Mouse (Mus musculus) 3T3-L1 (cell line): ENCODE data around the gene Nuak1.

Source experiments
- DNase-seq: peaks from one replicate; pipeline ENCODE4 v3.0.0-alpha.2; 2015; ENCODE audit warnings: low read depth, low spot score

Nuak1 gene

GRCm38 (mm10) chr10:84382900-84383883 lies 57.2 kb downstream of the Nuak1 start:
- no peak for DNase-seq

- DNase-seq, result no peak
These were observed 59.1 kb downstream of the Nuak1 start for GRCm38 (mm10) chr10:84381276-84381798.

GRCm38 (mm10) chr10:84379366-84379765 lies 61.0 kb downstream of the Nuak1 start:
- DNase-seq, result no peak

GRCm38 (mm10) chr10:84377956-84378355 lies 62.4 kb downstream of the Nuak1 start:
- no peak for DNase-seq

GRCm38 (mm10) chr10:84376346-84376745 lies 64.1 kb downstream of the Nuak1 start:
- no peak for DNase-seq

- DNase-seq, result no peak
These were observed 65.4 kb downstream of the Nuak1 start for GRCm38 (mm10) chr10:84374996-84375395.

GRCm38 (mm10) chr10:84373476-84373875 lies 66.9 kb downstream of the Nuak1 start:
- no peak for DNase-seq

GRCm38 (mm10) chr10:84372161-84373095 lies 68.0 kb downstream of the Nuak1 start:
- no peak for DNase-seq

GRCm38 (mm10) chr10:84371681-84372160 lies 68.7 kb downstream of the Nuak1 start:
- no peak for DNase-seq

GRCm38 (mm10) chr10:84371230-84371629 lies 69.2 kb downstream of the Nuak1 start:
- DNase-seq, result no peak

GRCm38 (mm10) chr10:84369646-84370314 lies 70.6 kb downstream of the Nuak1 start:
- no peak for DNase-seq

- no peak for DNase-seq
These were observed 72.2 kb downstream of the Nuak1 start for GRCm38 (mm10) chr10:84368185-84368584.

- DNase-seq, result peak; percentile 63
These were observed 75.1 kb downstream of the Nuak1 start for GRCm38 (mm10) chr10:84365166-84365865.

GRCm38 (mm10) chr10:84363833-84364232 lies 76.6 kb downstream of the Nuak1 start:
- no peak for DNase-seq

GRCm38 (mm10) chr10:84360953-84361352 lies 79.4 kb downstream of the Nuak1 start:
- DNase-seq, result no peak

GRCm38 (mm10) chr10:84360391-84360790 lies 80.0 kb downstream of the Nuak1 start:
- no peak for DNase-seq

- no peak for DNase-seq
These were observed 81.7 kb downstream of the Nuak1 start for GRCm38 (mm10) chr10:84358738-84359120.

GRCm38 (mm10) chr10:84357997-84358737 lies 82.2 kb downstream of the Nuak1 start:
- DNase-seq, result no peak

- no peak for DNase-seq
These were observed 82.8 kb downstream of the Nuak1 start for GRCm38 (mm10) chr10:84357593-84357992.

- no peak for DNase-seq
These were observed 86.1 kb downstream of the Nuak1 start for GRCm38 (mm10) chr10:84354323-84354722.
